Mouse (Mus musculus): ENCODE measurements at regions not wholly inside any gene's neighbourhood (a gene's known extent, or its start where the extent isn't known, plus 50 kb on each side); places are given as distances from the start of the nearest gene placed in this dataset.

DNA sequence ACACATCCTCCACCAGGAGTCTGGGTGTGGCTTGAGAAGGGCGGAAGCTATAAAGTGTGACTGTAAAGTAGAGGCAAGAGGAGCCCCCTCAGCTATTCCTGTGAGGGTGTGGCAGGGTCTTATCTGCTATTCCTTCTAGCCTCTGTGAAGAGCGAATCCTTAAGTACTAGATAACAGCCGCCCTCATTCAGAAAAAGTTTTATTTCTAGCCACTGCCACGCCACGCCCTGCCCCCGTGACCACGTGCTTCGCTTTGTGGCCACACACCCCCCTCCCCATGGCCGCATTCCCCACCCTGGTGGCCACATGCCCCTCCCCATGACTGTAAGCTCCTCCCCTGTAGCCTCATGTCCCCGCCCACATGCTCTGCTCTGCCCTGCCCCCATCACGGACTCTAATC, 218.9 kb upstream of the A430005L14Rik start:
- TF ChIP-seq CTCF (IDR thresholded peaks at IDR 0.05), result no peak
- no peak for TF ChIP-seq EP300 (IDR thresholded peaks at IDR 0.05; ENCODE audit: insufficient read depth, low read depth, low read length)
